Mouse (Mus musculus) olfactory bulb, adult 2 months (tissue): ENCODE measurements around the gene Frmd8. TPM values are rescaled to one million over a fixed set of nuclear protein-coding genes. Genes with fewer than 3 reads are reported as not detected.
A peak's percentile ranks its signal among the peaks of the same experiment; 100 is the strongest.

Experiments
- H3K27ac ChIP-seq: fragments of 200-500 bp; 2 replicates; pipeline ENCODE4 v1.5.1; 2012; ENCODE audit warnings: low read depth, low read length; ENCODE audit not compliant: insufficient read depth
- H3K4me1 ChIP-seq: fragments of 200-500 bp; 2 replicates; pipeline ENCODE4 v1.6.1; 2012; ENCODE audit warnings: low read length; ENCODE audit not compliant: control insufficient read depth, insufficient read depth
- H3K4me3 ChIP-seq: fragments of 200-500 bp; 2 replicates; pipeline ENCODE4 v1.5.1; 2012; ENCODE audit warnings: mild to moderate bottlenecking, low read depth, low read length, moderate library complexity; ENCODE audit not compliant: insufficient read depth
- CTCF ChIP-seq: fragments of 200-500 bp; IDR thresholded peaks from 2 replicates; pipeline ENCODE4 v1.5.1; 2012; ENCODE audit warnings: low read depth, mild to moderate bottlenecking, low read length, moderate library complexity; ENCODE audit not compliant: insufficient read depth
- POLR2A ChIP-seq: fragments of 200-500 bp; IDR thresholded peaks from 2 replicates; pipeline ENCODE4 v1.6.1; 2012; ENCODE audit warnings: mild to moderate bottlenecking, low read depth, low read length, moderate library complexity; ENCODE audit not compliant: insufficient read depth
- WGBS: fragments of 180-500 bp; shearing (Covaris S2); methylation state at CpG from one replicate; pipeline ENCODE4 v1.1.7; 2018; 5-methylcytosine and 5-hydroxymethylcytosine counted together
- polyA plus RNA-seq: library from polyadenylated mRNA; stranded (reverse); fragments of >200 nt; gene quantifications from 2 replicates; pipeline ENCODE4 v1.2.4, GENCODE M21; 2012; ENCODE audit warnings: low replicate concordance; ENCODE audit not compliant: missing spikeins, insufficient read depth, insufficient read length

Frmd8 gene
- polyA plus RNA-seq, 1 experiment: not detected

- under 1% methylated on average over 25 of the region's 25 CpGs for WGBS
- Histone ChIP-seq H3K27ac (peak overlapping the region; percentile 100), H3K4me1 (peaks cover 32% of the 10 kb centered on the region), H3K4me3 (peak overlapping the region; percentile 65)
- TF ChIP-seq POLR2A: peak; percentile 100
- TF ChIP-seq CTCF: no peak
These were observed 72.9 kb downstream of the Frmd8 start for GRCm38 (mm10) chr19:5802011-5802786.

- Histone ChIP-seq H3K4me3 (peak overlapping the region; percentile 90), H3K4me1 (peaks cover 26% of the 10 kb centered on the region), H3K27ac (peak overlapping the region; percentile 94)
- no peak for TF ChIP-seq POLR2A
- no peak for TF ChIP-seq CTCF
- 0% methylated on average over 3 of the region's 3 CpGs for WGBS
These were observed 73.6 kb downstream of the Frmd8 start for GRCm38 (mm10) chr19:5801432-5801964.

DNA sequence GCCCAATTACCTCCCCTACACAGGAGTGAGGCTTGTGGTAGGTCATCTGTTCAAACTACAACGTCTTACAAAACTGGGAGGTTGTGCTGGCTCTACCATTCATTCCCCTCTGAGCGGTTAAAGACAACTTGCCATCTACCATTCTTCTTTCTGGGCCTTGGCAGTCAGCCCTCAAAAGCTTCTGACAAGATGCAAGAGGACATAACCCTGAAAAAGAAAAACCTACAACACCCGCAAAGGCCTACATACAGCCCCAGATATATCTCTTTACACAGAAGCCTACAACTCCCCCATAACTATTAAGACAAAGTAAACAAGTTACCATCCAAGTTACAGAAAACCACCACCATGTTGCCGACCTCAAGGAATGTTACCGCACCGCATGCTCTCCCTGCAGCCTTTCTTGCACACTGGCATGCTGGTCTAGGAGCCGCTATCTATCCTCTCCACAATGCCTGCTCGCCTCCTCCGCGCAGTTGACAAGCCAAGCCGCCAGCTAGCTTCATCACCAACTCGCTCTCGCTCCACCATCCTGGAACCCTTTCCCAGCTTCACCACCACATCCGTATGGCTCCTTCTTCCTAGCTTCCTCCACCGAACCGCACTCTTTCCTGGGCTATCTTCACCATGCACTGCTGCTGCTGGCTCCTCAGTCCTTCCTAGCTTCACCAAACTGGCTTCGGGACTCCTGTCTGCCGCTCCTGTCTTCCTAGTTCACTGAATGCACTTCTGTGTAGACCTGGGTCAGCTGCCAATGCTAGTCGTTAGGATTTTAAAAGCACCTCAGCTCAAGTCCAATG, 74.2 kb downstream of the Frmd8 start:
- H3K27ac ChIP-seq: peak overlapping the region; percentile 94
- TF ChIP-seq POLR2A (0 out of 2 replicates have a peak, but pooled peaks have one; percentile 37), CTCF (no peak)
- H3K4me3 ChIP-seq: peak overlapping the region; percentile 90
- peaks cover 20% of the 10 kb centered on the region for H3K4me1 ChIP-seq
- WGBS: under 1% methylated on average over 19 of the region's 19 CpGs

- peak overlapping the region; percentile 90 for H3K4me3 ChIP-seq
- H3K27ac ChIP-seq: peak overlapping the region; percentile 94
- peaks cover 15% of the 10 kb centered on the region for H3K4me1 ChIP-seq
- WGBS: 0% methylated on average over 2 of the region's 2 CpGs
- TF ChIP-seq POLR2A (no peak), CTCF (no peak)
These were observed 74.8 kb downstream of the Frmd8 start for GRCm38 (mm10) chr19:5800350-5800631.

Other genes starting within 250 kb of the Frmd8 start
- gene Rela, start 237.8 kb downstream of the Frmd8 start, polyA plus RNA-seq: not detected in 2 replicates
- gene Sipa1, start 211.6 kb downstream of the Frmd8 start, polyA plus RNA-seq: not detected in 2 replicates
- gene Map3k11, start 186.5 kb downstream of the Frmd8 start, polyA plus RNA-seq: not detected in 2 replicates
- gene Pcnx3, start 186.4 kb downstream of the Frmd8 start, polyA plus RNA-seq: not detected in 2 replicates
- gene Kcnk7, start 170.9 kb downstream of the Frmd8 start, polyA plus RNA-seq: not detected in 2 replicates
- not detected in 2 replicates for gene Ehbp1l1, start 149.0 kb downstream of the Frmd8 start, polyA plus RNA-seq
- not detected in 2 replicates for gene Fam89b, start 145.6 kb downstream of the Frmd8 start, polyA plus RNA-seq
- gene Ltbp3, start 134.4 kb downstream of the Frmd8 start, polyA plus RNA-seq: not detected in 2 replicates
- gene Scyl1, start 103.9 kb downstream of the Frmd8 start, polyA plus RNA-seq: not detected in 2 replicates
- gene Slc25a45, start 2.5 kb upstream of the Frmd8 start, polyA plus RNA-seq: not detected in 2 replicates
- gene Tigd3, start 18.9 kb upstream of the Frmd8 start, polyA plus RNA-seq: not detected in 2 replicates
- gene Dpf2, start 37.7 kb upstream of the Frmd8 start, polyA plus RNA-seq: not detected in 2 replicates
- not detected in 2 replicates for gene Cdc42ep2, start 49.5 kb upstream of the Frmd8 start, polyA plus RNA-seq
- gene Pola2, start 88.9 kb upstream of the Frmd8 start, polyA plus RNA-seq: not detected in 2 replicates
- gene Slc22a20, start 110.9 kb upstream of the Frmd8 start, polyA plus RNA-seq: not detected in 2 replicates
- not detected in 2 replicates for gene Capn1, start 140.6 kb upstream of the Frmd8 start, polyA plus RNA-seq
- not detected in 2 replicates for gene Syvn1, start 171.3 kb upstream of the Frmd8 start, polyA plus RNA-seq
- not detected in 2 replicates for gene Mrpl49, start 182.5 kb upstream of the Frmd8 start, polyA plus RNA-seq
- gene Fau, start 182.6 kb upstream of the Frmd8 start, polyA plus RNA-seq: 1,126 and 1,387 TPM in 2 replicates
- not detected in 2 replicates for gene Znhit2, start 185.9 kb upstream of the Frmd8 start, polyA plus RNA-seq
- gene Tm7sf2, start 193.1 kb upstream of the Frmd8 start, polyA plus RNA-seq: not detected in 2 replicates
- not detected in 2 replicates for gene Vps51, start 202.0 kb upstream of the Frmd8 start, polyA plus RNA-seq
- gene Tmem262, start 204.8 kb upstream of the Frmd8 start, polyA plus RNA-seq: not detected in 2 replicates
- gene Gm28374, start 207.0 kb upstream of the Frmd8 start, polyA plus RNA-seq: not detected in 2 replicates
- gene Zfpl1, start 209.7 kb upstream of the Frmd8 start, polyA plus RNA-seq: not detected in 2 replicates
- not detected in 2 replicates for gene Cdca5, start 209.7 kb upstream of the Frmd8 start, polyA plus RNA-seq
- not detected in 2 replicates for gene AC131692.1, start 219.1 kb upstream of the Frmd8 start, polyA plus RNA-seq
- not detected in 2 replicates for gene Naaladl1, start 230.5 kb upstream of the Frmd8 start, polyA plus RNA-seq
- gene Sac3d1, start 243.4 kb upstream of the Frmd8 start, polyA plus RNA-seq: not detected in 2 replicates